Mouse (Mus musculus): ENCODE measurements around the gene Zfp42.

DNA sequence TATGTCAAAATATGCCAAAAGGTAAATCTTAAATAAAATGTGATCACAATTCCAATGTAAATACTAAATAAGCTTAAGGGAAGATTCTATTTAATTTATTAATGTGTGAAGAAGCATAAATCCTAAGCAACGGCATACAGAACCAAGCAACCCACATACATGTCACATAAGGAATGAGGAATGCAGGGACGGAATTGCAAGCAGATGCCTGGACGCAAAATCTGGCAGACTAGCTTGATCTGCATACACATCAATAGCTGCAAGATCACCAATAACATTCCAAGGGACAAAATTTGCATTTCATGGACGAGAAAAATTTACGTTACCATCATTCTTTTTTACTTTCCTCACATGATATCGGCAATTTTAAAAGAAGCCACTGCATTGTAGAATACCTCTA lies 51.1 kb downstream of the Zfp42 start:
- no peak for TF ChIP-seq GATA1 (IDR thresholded peaks at IDR 0.05; ENCODE audit: borderline replicate concordance, low read length)
- no peak for TF ChIP-seq FLI1 (IDR thresholded peaks at IDR 0.05; ENCODE audit: low read length)
